Mouse (Mus musculus): Measurements from ENCODE around the gene Dtx3.

The Dtx3 gene

DNA sequence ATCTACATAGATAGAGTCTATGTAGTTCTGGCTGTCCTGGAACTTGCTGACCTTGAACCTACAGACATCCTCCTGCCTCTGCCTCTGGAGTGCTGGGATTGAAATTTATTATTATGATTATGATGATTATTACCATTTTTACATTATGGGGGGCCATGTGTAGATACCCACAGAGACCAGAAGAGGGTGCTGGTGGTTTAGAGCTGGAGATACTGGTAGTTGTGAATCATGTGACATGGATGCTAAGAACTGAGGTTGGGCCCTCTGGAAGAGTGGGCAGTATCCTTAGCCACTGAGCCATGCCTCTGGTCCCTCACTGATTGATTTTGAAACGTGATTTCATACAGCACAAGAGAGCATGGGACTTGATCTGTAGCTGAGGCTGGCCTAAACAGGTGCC, 9.1 kb downstream of the Dtx3 start:
- no peak for DNase-seq (ENCODE audit: low read depth, low spot score)

DNA sequence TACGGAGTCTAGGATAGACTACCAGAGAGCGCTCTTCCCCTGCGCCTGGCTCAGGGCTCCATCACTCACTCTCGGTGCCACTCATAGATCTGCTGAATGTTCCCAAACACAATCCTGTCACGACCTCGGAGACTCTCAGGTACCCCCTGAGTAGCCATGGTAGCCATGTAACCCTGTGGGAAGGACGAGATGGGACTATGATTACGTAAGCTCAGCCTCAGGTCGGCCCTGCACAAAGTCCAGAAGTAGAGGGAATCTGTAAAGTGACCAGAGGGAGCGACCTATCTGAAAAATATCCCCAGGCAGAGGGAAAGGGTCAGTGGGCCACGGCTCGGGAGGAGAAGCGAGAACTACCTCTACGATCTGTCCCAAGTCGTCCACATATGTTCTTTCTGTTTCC, 10.0 kb downstream of the Dtx3 start:
- DNase-seq (ENCODE audit: low read depth, low spot score) = no peak

DNA sequence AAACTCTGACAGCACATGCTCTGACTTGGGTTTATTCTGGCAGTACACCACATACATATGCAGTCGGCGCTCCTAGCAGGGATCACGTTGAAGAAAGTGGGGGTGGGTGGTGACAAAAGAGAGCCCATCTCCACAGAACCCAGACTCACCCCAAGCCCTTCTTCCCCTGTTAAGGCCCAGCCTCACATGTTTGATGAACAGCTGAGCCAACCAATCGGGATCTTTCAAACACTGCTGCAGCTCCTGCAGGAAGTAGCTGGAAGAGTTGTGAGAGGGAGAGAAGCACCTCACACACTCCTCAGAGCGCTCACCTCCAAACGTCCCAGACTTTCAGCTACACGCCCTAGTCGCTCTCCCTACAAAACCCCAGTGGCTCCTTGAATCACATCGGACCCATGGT, 10.4 kb downstream of the Dtx3 start:
- no peak for DNase-seq (ENCODE audit: low read depth, low spot score)

DNA sequence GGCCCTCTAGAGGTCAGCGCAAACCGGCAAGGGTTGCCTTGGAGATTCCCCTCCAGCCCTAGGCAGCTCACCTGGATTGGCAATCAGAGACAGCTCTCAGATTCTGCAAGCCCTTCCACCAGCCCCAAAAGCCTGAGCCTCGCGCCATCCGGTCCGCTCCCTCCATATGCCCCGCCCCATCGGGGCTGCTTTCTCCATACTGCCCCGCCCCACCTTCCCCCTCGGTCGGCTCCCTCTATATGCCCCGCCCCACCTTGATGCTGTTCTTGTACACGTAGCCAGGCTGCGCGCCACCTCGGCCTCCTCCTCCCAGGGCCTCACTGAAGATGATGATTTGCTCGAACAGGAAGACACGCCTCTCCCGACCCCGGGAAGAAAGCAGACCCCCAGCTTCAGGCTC, 11.8 kb downstream of the Dtx3 start:
- no peak for DNase-seq (ENCODE audit: low read depth, low spot score)

DNA sequence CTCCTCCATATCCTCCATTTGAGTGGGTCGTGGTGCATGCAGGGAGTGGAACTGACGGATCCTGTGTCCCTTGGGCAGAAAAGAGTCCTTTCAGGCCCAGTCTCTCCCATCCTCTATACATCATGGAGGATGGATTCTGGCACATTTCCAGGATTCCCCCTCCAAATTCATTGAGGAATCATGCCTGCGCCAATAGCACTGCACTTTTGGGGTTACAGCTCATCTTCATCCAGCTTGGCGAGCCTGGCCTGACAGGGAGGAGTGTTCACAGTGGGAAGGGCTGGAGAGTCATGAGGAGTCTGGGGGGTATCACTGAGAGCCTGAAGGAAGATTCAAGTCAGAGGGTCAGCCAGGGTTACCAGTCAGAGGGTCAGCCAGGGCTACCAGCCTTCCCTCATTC, 12.9 kb downstream of the Dtx3 start:
- DNase-seq (ENCODE audit: low read depth, low spot score) = no peak

DNA sequence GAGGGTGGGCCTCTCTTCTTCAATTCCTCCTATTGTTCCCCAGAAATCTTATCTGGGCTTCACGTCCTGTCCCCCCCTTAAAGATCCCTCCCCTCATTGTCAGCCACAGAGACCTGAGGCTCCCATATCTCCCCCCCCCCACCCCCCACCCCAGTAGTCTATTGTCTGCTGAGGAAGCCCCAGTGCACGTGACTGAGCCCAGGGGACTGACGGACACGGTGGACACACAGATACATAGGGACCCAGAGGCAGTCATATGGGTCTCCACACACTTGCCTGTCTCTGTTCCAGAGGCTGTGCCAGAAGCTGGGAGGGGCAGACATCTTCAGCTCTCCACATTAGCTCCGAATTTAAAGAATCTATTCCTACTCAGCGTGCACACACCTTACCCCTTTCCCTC, 14.0 kb downstream of the Dtx3 start:
- DNase-seq (ENCODE audit: low read depth, low spot score) = no peak

DNA sequence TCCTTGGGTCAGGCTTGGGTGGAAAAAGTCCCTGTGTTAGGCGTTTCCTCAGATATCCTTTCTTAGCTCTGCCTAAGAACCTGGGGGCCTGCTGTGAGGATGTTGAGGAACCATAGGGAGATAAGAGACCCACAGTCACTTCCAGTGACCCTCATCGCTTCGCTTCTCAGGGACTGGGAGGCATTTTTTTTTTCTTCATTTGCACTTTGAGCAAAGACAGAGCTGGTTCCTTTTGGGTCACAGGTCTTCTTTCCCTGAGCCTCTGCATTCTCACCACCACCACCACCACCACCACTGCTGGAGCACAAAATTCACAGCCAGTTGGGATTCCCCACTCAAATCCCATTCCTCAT, 14.9 kb downstream of the Dtx3 start:
- no peak for DNase-seq (ENCODE audit: low read depth, low spot score)

DNA sequence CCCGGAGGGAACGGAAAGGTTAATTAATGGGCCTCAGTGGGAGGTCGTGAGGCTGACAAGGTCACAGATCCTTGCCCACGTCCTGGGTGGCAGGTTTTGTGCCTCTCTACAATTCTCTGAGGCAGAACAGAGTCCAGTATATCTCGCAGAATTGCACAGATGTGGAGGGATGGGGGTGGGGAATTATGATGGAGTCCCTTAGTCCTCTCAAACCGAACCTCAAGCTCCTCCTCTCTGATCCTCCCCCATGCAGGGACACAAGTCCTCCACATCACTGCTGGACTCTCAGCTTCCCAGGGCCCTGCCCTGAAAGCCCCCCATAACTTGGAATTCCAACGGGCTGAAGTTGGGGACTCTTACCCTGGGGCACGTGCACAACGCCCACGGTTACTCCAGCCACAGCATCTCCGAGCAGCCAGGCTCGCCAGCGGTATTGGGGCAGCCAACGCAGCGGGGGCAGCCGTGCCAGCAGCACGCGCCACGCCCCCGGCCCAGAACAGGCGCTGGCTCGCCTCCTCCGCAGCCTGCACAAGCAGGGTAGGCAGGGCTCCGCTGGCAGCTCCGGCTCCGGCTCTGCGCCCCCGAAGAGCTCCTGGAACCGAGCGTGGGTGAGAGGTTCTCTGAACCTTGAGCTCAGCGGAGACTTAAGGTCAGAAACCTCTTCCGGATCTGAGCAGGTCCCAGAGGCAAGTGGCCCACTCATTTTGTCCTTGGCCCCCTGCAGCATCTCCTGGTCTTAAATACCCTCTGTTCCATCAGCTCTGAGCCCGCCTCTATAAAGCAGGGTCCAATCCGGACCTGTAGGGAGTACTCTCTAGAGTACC, 15.4 kb downstream of the Dtx3 start, which contains the start of gene Slc26a10:
Slc26a10 (minus strand) TSS at position 775 of the 824 bp plus-strand sequence.
- no peak for DNase-seq (ENCODE audit: low read depth, low spot score)

DNA sequence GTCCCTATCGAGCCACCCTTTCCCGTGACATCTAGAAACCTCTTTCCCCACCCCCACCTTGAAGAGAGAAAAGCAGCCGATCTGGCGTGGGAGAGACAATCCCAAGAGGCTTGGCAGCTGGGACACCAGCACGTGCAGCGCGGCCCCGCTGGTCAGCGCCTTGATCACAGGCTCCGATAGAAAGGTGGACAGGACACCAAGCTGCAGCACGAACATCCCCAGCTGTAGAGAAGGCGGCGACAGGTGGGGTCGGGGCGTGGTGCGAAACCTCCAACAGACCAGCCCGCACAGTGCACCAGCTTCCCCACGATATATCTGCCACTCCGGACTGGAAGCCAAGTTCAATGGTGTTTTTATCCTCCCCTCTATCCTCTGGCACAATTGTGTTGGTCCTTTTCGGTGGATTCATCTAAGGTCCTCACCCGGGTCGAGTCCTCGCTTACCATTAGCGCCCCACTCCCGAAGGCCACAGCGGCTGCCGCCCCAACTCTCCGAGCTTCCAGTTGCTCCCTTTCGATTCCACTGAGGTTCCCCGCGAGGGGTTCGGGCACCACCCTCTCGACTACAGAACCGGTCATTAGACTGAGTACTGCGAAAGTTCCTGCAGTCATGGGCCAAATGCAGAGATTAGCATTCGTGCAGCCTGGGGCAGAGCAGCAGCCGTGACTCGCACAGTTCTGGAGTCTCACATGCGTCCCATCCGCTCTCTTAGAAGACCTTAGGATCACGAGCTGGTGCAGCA, 17.1 kb downstream of the Dtx3 start:
- DNase-seq (ENCODE audit: low read depth, low spot score) = no peak

DNA sequence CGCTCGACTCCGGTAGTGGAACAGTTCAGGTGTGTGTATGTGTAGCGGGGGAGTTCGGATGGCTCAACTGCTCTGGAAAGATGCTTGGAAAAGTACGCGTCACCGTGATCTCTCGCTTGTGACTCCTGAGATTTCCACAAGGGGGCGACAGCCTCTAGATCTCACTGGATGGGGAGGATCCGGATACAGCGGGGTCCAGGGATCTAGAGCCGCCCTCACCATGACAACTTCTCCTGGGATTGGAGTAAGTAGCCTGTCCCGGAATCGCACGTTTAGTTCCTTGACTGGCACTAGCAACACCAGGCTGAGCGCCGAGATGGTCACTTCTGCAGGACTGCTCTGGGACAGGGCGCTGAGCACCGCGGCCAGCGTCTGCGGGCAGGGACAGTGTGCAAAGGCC, 17.8 kb downstream of the Dtx3 start:
- peak; percentile 64 for DNase-seq (ENCODE audit: low read depth, low spot score)

DNA sequence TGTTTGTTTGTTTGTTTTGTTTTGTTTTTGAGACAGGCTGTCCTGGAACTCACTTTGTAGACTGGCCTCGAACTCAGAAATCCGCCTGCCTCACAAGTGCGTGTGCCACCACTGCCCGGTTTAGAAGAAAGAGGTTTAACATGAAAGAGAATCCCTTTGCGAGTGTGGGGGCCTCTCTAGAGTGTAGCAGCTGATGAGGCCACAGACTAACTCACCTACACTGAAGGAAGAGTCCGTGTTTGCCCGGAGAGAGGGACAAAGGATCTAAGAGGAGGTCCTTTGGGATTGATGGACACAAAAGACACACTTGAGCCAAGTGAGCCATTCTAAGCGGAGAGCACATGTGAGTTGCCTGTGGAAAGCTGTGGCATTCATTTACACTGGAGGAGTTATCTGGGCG, 18.3 kb downstream of the Dtx3 start:
- no peak for DNase-seq (ENCODE audit: low read depth, low spot score)

DNA sequence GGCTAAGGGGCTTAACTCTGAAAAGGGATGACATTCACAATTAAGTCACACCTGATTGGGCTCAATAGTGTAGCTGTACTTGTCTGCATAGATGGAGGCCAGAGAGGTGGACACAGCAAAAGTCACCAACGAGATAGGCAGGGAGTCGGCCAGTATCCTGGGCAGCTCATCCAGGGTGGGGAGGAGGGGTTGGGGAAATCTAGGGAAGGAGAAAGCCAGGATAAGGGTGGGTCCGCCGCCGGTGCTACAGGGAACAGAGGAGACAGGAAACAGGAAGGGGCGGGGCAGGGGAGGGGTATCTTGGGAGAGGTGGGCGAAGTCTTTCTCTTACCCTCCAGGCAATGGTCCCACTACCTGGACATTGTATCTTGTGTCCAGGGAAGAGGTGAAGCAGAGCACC, 18.8 kb downstream of the Dtx3 start:
- DNase-seq (ENCODE audit: low read depth, low spot score) = no peak

DNA sequence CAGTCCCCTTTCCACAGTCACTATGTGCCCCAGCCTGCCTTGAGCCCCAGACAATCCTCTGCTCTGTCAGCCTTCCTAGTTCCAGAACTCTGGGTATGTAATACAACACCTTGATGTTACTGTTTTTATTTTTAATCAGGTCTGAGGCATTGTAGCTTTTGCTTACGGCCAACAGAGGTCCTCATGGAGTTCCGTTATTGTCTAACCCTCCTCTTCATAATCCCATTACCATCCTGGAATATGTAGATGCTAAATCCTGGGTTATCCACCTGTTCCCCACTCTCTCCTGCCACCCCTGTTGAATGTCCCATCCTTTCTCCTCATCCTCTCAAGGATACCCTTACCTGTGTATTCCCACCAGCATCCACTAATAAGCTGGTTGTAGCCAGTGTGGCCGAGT, 19.3 kb downstream of the Dtx3 start:
- DNase-seq (ENCODE audit: low read depth, low spot score) = no peak

DNA sequence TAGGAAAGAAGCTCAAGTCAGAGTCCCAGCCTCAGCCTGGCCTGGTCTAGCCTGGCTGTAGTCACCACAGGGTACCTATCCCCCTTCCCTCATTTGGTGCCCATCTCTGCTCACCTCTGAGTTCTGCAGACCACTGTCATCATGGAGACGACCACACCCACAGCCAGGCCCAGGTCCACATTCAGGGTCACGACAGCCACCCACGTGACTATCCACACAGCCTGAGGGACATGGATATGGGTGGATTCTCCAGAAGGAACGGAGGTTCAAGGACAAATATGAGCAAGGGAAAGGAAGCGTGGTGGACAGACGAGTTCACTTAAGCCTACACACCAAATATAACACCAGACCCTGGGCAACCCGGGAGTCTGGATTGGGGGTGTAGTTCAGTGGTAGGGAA, 21.4 kb downstream of the Dtx3 start:
- DNase-seq (ENCODE audit: low read depth, low spot score) = no peak

DNA sequence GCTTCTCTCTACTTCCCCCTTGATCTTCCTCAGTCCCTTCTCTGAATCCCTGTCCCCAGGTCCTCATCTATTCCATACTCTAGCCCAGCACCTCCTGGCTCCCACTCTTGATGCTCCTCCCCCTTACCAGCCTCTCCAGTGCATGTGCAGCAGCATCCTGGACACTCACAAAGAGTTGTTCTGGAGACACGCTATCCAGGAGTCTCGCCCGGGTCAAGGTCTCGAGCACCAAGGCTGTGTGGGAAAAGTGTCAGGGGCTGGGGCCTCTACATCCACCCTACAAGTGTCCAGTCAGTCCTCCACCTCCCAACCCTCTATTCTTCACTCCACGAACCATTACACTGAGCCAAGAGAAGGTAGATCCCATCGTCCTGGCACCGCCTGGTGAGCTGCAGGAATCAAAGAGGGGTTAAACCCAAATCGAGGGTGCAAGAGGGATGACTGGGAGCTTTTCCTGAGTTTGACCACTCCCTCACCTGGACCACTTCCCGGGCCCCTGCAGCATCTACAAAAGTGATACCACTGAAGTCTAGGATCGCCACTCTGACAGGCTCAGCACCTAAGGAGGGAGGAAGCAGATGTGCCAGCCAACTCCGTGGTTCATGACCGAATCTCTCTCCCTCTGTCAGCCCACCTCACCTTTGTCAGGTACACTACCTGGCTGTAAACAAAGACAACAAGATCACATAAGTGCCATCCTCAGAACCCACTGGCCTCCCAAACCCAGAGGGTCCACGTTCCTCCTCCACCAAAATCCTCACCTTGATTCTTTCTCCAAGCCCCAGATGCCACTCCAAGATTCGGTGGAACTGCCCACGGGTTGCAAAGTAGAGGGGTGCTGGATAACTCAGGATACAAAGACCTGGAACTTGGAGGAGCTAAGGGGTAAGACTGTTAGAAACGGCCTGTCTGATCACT, 22.1 kb downstream of the Dtx3 start:
- no peak for DNase-seq (ENCODE audit: low read depth, low spot score)

DNA sequence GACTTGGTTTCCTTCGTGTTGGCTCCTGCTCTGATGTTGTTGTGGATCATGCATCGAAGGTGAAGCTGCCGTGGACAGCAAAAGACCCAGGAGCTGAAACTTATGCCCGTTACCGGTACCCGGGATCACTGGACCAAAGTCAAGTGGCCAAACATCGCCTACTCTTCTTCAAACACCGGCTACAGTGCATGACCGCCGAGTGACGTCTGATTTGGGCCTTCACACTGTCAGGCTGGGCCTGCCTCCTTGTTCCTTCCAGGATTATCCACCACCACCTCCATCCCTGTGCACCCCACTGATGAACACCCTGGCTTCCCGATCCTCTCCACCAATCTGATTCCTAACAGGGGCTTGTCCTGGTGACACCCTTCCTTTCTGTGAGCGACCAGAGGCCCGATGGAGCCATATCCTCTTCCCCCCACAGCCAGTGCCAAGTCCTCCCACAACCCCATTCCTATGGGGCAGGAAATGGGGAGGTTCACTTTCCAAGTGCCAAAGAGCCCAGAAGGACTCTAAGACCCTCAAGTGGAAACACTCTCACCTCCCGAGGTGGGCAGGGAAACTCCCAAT, 23.8 kb downstream of the Dtx3 start:
- no peak for DNase-seq (ENCODE audit: low read depth, low spot score)

DNA sequence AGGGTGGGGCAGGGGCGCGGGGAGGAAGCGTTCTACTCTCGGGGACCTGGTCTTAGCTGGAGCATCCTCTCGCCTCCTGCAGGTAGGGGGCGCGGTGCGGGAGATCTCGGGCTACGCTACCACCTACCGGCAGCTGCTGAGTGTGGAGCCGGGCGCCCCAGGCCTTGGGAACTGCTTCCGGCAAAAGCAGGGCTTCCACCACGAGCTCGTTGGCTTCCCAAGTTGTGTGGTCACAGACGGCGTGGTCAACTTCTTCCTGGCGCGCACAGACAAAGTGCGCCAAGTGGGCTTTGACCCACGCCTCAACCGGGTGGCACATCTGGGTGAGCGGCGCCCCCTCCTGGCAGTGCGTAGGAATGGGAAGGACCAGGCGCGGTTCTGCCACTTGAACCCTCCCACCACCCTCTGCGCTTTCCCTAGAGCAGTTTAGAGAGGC, 24.7 kb downstream of the Dtx3 start:
- DNase-seq (ENCODE audit: low read depth, low spot score) = no peak

DNA sequence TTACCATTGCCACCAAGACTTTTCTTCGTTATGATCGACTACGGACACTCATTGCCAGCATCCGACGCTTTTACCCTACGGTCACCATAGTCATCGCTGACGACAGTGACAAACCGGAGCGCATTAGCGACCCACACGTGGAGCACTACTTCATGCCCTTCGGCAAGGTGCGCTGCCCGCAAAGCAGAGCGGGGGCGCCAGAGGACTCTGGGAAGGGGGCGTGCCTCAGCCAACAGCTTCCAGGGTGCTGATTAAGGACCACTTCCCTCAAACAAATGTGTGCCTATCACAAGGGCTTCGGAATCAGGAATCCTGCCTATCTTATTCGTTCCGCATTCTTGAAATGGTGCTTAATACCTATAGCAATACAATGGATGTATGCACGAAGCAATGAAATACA, 25.5 kb downstream of the Dtx3 start:
- DNase-seq (ENCODE audit: low read depth, low spot score) = no peak

DNA sequence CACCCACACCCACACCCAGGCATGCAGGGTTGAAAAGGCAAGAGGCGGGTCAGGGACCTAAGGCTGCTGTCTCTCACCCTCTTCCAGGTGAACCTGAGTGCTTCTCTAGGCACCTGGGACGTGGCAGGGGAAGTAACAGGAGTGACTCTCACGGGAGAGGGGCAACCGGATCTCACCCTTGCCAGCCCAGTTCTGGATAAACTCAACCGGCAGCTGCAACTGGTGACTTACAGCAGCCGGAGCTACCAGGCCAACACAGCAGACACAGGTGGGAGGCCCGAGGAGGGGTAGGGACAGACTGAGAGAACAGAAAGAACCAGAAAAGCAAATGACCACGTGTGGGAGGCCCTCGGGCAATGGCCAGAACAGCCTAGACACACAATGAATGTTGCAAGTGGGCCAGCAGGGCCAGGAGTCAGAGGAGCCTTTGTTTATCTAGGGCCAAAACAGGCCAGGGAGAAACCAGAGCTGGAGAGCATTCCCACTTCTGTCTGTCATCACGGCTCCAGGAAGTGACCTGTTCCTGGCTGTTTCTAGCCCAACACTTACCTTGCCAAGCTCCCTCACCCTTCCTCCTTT, 27.8 kb downstream of the Dtx3 start:
- DNase-seq (ENCODE audit: low read depth, low spot score) = no peak

DNA sequence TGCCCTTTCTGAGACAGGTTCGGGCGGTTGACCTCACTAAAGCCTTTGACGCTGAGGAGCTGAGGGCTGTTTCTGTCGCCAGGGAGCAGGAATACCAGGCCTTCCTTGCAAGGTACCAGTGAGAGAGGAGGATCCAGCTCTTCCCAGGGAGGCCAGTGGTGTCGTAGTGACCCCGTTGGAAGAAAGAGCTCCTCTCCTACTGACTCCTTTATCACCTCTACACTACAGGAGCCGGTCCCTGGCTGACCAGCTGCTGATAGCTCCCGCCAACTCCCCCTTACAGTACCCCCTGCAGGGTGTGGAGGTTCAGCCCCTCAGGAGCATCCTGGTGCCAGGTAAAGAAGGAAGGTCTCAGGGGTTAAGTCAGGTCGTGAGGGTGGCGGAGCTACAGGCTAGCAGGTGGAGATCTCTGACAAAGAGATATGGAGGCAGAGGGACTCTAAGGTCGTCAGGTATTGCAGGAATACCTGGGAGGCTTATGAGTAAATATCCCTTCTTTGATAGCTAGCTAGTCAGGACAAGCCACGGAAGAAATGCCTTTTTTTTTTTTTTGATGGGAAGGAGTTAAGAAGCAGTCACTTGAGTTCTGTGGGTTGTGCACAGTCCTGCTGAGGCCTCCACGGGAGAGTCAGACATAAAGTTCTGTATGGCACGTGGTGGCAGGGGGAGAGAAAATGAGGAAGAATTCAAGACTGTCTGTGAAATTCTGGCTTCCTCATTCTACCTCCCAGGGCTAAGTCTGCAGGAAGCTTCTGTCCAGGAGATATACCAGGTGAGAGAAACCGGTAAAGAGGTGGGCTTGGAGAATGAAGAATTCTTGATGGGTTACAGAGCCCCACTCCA, 28.5 kb downstream of the Dtx3 start:
- no peak for DNase-seq (ENCODE audit: low read depth, low spot score)

DNA sequence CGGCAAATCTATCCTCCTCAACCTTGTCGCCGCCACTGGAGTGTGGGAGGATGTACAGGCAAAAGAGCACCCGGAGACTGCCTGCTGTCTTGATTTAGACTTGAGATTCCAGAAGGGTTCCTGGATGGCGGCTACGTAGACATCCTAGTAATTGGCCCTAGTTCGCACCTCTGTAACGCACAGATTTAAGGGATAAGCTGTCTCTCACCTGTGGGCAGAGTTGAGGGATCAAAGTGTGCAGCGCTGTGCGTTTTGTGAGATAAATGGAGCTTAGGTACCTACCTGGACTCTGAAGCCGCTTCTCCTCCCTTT, 29.2 kb downstream of the Dtx3 start:
- no peak for DNase-seq (ENCODE audit: low read depth, low spot score)
